Mouse (Mus musculus): Measurements from ENCODE around the gene Rsad1.

Rsad1 gene

DNA sequence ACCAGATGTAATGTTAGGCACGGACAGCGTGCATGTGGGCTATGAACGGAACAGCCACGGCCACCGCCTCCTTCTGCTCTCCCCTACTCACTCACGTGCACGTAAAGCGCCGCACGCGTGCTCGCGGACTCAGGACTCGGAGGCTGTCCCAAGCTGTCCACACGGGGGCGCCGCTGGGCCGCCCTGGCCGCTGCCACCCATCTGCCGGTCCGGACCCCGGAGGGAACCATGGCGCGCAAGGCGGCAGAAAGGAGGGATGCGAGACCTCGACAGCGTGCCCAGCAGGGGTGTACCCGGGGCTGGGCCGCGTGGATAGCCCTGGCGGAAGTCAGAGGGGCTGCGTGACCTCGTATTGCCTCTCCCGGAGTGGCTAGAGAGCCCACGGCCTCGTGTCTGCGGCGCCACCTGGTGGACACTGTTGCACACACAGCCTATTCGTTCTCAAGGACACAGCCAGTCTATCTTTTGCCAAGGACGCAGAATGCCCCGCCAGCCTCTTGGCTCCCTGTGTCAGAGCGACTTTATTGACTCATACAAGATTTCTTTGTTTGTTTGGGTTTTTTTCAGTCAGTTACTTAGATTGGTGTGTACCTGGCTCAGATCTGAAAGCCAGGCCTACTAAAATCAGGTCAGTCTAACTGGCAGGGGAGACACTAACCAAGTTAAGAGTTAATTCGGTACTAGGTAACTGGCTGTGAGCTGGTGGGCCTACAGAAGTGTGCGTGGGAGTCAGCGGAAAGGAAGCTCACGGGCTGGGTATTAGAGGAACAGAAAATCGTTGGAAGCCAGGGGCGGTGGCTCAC is at the start of gene Rsad1:
TSS of gene Rsad1 (minus strand) at position 368 of the 803 bp plus-strand sequence.
- peak; percentile 93 for DNase-seq (ENCODE audit: extremely low spot score)

GRCm38 (mm10) chr11:94598437-94599120 is 49.5 kb upstream of the Rsad1 start:
- no peak for DNase-seq (ENCODE audit: extremely low spot score)

GRCm38 (mm10) chr11:94597319-94597718 is 48.3 kb upstream of the Rsad1 start:
- no peak for DNase-seq (ENCODE audit: extremely low spot score)

- no peak for DNase-seq (ENCODE audit: extremely low spot score)
Measured at GRCm38 (mm10) chr11:94596311-94596852, 47.3 kb upstream of the Rsad1 start.

- DNase-seq (ENCODE audit: extremely low spot score), result no peak
Measured at GRCm38 (mm10) chr11:94587511-94587910, 38.5 kb upstream of the Rsad1 start.

DNA sequence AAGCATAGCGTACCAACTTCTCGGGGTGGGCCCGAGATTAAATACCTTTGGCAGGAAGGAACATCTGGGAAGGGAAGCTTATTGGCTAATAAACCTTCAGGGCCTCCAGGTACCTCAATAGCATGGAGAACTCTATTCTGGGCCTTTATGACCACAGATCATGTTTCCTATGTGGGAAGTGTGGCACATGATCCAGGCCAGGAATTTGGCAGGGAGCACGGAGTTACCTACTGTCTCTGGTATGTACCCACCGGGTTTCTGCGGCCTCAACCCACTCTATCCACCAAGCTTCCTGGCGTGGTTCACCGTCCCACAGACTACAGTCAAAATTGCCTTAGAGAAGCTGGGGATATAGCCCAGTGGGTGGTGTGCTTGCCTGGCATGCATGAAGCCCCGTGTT is 36.0 kb upstream of the Rsad1 start:
- DNase-seq (ENCODE audit: extremely low spot score), result no peak

- DNase-seq (ENCODE audit: extremely low spot score), result no peak
Measured at GRCm38 (mm10) chr11:94580111-94580740, 31.2 kb upstream of the Rsad1 start.

DNA sequence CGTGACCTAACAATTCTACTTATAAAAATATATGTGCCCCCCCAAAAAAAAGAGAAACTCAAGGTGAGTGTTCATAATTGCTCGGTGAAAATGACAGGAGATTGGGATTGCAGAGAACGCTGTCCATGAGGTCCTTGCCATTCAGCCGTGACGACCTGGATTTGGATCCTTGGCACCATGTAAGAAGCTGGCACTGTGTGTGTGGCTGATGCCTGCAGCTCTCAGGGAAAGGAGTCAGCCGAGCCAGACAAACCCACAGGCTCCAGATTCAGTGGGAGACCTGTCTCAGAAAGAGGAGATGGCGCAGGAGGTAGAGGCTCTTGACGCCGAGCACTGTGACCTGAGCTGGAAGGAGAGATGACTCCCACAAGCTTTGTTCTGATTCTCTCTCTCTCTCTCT is 27.3 kb upstream of the Rsad1 start:
- no peak for DNase-seq (ENCODE audit: extremely low spot score)

DNA sequence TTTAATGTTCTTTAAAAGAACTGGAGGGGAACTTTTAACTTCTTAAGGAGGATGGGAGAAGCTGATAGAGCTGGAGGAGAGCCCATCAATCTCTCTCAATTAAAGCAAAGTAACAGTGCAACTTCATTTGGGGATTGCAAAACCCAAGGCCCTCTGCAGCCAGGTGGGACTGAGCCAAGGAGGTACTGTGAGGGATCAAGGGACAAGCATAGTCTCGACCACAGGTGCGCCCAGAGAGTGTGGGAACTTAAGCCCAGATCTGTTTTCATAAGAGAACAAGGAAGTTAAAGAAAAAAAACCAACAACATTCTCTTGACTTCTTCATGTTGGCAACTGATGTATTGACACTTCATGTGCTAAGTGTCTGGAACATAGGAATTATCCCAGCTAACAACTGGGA is 26.0 kb upstream of the Rsad1 start:
- no peak for DNase-seq (ENCODE audit: extremely low spot score)

- DNase-seq (ENCODE audit: extremely low spot score), result no peak
Measured at GRCm38 (mm10) chr11:94574560-94574959, 25.5 kb upstream of the Rsad1 start.

DNA sequence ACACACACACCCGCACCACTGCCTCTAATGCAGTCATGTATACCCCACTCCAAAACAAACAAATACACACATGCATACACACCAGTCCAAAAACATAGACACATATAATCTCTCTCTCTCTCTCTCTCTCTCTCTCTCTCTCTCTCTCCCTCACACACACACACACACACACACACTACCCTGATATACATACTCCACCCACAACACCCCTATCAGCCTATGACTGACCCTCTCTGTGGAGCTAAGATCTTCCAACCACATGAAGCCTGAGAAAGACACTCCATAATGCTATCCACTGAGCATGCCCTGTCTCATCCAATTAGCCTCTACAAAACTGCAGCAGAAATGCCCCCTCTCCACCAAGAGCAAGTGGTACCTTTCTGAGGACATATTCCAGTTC is 22.8 kb upstream of the Rsad1 start:
- DNase-seq (ENCODE audit: extremely low spot score), result no peak

DNA sequence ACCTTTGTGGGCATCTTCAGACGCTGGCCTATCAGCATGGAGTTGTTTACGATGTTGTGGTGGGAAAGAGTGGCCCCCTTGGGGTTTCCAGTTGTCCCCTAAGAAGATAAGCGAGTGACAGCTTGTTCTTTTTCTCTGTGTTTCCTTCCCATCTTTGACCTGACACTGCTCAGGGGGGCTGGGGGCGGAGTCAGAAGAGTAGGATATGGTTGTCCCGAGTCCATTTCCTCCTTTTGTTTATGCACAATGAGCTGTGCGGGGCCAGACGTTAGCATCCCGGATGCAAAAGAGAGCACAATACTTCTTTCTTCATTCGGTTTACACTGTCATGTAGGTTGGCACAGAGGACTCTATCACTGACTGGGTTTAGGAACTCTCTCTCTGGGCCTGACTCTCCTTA is 21.6 kb upstream of the Rsad1 start:
- no peak for DNase-seq (ENCODE audit: extremely low spot score)

GRCm38 (mm10) chr11:94567326-94567725 is 18.3 kb upstream of the Rsad1 start:
- DNase-seq (ENCODE audit: extremely low spot score), result no peak

DNA sequence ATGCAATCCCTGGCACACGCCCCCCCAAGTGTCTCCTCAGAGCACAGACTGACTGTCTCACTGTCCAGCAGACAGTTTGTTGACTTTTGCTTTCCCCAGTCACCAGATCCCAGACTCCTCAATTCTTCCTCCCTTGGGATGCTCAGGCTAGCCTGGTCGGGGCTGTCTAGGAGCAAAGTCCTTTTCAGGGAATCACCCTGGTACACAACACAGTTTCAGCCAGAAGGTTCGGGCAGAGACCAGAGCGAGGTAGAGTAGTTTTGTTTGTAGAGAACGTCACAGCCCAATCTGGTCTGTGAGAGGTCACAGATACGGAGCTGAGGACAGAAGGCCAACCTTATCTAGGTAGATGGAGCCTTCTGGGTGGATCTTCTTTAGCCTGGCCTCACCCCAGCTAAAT is 17.5 kb upstream of the Rsad1 start:
- no peak for DNase-seq (ENCODE audit: extremely low spot score)

DNA sequence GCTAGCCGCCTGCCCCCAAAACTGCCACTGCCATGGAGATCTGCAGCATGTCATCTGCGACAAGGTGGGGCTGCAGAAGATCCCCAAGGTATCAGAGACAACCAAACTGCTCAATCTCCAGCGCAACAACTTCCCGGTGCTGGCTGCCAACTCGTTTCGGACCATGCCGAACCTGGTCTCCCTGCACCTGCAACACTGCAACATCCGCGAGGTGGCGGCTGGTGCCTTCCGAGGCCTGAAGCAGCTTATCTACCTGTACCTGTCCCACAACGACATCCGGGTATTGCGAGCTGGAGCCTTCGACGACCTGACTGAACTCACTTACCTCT is 16.1 kb upstream of the Rsad1 start:
- no peak for DNase-seq (ENCODE audit: extremely low spot score)

- DNase-seq (ENCODE audit: extremely low spot score), result peak; percentile 31
Measured at GRCm38 (mm10) chr11:94564437-94565150, 15.5 kb upstream of the Rsad1 start, which contains the start of gene Chad. TSS of gene Chad (plus strand) at chr11:94565047.

- no peak for DNase-seq (ENCODE audit: extremely low spot score)
Measured at GRCm38 (mm10) chr11:94563821-94564220, 14.8 kb upstream of the Rsad1 start.

GRCm38 (mm10) chr11:94563383-94563782 is 14.3 kb upstream of the Rsad1 start:
- no peak for DNase-seq (ENCODE audit: extremely low spot score)

DNA sequence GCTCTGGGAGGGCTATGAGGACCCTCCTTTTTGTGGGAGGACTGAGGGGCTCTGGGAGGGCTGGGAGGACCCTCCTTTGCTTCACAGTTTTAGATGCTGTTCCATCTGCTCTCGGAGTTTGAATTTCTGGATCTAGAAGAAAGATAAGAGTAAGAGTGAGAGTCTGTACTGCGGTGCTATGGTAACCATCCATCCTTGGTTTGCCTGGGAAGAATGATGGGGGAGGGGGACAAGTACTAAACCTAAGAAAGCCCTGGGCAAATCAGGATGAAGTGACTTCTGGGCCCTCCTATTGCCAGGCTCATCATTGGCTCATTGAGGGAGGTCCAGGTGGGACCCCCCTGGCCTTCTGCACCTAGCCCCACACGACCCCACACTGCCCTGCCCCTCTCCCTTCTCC is 9.2 kb upstream of the Rsad1 start:
- no peak for DNase-seq (ENCODE audit: extremely low spot score)

DNA sequence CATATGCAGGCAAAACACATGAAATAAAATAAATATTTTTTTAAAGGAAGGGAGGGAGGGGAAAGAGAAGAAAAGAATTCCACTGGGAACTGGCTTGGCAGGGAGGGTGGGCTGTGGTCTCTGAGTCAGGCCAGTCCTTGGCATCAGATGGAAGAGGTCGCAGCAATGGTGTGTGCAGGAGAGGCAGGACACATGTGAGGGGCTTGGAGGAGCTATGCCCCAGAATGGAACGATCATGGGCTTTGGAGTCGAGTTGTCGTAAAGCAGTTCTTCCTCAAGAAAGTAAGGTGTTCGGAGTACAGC is 1.3 kb upstream of the Rsad1 start:
- DNase-seq (ENCODE audit: extremely low spot score), result no peak

DNA sequence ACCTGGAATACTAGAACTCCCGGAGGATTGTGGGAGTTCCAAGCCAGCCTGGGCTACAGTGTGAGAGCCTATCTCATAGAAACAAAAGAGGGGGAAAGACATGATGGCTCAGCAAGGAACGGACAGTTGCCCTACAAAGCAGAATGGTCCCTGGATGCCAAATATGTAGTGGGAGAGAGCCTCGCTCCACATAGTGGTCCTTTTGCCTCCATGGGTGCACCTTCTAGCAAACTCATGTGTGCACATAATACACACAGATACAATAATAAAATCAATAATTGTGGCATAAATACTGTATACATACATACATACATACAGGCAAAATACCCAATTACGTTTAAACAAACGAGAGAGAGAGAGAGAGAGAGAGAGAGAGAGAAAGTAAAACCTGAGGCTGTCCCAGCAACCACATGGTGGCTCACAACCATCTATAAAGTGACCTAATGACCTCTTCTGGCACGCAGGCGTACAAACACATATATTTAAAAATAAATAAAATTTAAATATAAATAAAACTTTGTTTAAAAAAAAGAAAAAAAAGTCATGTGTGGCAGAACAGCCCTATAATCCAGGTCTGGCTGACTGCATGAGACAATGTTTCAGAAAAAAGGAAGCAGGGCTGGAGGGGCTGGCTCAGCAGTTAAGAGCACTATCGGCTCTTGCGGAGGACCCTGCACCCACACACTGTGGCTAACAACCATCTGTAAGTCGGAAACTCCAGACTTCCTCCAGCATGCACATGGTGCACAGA is 811 bp upstream of the Rsad1 start:
- no peak for DNase-seq (ENCODE audit: extremely low spot score)

Measured in embryo, embryonic 9.5 days (tissue).